Mouse (Mus musculus) thymus, postnatal 25 days (tissue): ENCODE results near the gene Tspan9.

Source experiments
- DNase-seq: peaks from one replicate; pipeline ENCODE4 v3.0.0; 2022

The Tspan9 gene

DNA sequence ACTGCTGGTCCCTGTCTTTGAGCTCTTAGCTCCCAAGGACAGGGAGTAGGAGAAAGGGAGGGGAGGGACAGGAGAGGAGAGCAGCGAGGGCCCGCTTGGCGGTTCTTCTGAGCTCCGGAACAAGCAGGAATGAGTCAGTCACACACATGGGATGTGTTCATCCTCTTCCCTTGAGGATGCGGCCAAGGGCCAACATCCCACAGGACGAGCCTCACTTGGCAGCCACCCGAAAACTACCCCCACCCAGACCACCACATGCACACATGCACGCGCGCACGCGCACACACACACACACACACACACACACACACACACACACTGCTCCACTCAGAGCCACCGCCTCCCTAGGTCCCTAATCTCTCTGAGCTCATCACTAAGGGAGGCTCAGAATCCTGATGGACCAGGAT lies 132.3 kb downstream of the Tspan9 start:
- no peak for DNase-seq

DNA sequence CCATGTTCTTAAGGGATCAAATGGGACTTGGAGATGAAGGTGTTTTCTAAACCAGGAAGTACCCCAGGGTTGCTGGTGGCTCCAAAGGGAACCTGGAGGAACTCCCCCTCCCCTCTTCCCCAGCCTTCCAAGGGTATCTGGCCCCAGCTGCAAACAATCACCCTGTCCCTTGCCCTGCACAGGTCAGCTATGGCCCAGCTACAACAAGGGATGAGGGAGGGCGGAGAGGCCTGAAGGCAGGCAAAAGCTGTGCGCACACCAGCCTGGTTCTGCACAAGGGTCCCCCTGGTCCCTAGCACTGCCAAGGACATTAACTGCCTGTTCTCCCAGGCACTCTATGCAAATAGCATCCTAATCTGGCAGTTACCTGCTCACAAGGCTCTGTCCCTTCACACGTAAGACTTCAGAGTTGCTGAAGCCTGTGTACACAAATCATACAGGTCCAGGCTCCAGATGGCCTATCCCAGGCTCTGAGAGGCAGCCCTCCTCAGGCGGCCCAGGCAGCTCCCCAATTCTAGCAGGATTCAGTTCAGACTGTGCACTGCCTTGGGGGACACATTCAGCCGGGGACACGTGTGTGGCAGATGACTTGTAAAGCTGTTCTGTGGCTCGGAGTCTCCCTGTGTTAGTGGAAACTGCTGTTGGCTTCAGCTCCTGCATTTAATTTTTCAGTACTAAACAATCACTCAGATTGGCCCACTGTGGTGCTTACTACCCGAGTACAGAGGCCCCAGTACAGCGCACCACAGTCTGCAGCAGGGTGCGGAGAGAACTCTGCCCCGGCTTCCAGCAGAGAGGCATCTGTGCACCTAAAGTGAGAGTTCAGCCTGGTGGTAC lies 133.0 kb downstream of the Tspan9 start:
- no peak for DNase-seq

DNA sequence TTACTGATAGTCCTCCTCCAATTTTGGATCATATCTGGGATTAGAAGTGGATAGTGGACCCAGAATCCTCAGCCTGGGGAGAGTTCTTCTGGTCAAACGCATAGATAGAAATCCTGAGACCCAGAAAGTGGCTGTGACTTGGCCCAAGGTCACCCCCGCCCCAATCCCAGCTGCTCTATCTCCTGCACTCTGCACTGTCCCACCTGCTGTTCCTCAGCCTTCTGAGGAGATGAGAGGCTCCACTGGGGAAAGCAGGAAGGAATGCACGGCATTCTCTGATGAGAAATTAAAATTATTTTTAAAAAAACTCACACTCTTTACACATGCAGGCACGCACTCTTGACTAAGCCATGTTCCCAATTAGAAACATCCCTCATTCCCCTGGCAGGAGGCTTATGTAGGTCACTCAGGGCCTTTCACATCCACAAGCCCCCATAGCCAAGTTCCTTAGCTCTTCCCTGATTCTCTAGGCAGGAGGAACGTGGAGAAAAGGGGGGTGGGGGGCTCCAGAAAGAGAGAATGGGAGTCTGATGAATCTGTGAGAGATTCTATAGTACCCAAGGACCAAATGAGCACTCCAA lies 135.3 kb downstream of the Tspan9 start:
- no peak for DNase-seq

DNA sequence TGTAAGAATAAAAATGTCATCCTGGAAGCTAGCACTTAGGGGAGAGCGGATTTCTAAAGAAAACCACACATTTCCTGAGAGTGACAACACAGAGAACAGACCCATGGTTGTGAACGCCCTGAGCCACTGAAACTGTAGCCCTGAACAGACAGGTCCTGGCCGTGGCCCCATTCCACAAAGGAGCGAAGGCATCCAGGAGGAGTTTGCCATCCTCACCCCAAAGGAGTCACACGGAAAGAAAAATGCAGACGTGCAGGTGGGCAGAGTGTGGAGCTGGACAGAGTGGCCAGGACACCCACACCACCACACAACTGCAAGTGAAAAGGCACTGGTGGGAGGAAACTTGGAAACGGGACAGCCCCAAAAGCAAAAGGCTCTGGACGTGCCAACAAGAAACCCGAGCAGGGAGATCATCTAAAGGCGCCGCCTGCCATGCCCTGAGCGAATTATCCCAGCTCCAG lies 136.1 kb downstream of the Tspan9 start:
- DNase-seq, result no peak

DNA sequence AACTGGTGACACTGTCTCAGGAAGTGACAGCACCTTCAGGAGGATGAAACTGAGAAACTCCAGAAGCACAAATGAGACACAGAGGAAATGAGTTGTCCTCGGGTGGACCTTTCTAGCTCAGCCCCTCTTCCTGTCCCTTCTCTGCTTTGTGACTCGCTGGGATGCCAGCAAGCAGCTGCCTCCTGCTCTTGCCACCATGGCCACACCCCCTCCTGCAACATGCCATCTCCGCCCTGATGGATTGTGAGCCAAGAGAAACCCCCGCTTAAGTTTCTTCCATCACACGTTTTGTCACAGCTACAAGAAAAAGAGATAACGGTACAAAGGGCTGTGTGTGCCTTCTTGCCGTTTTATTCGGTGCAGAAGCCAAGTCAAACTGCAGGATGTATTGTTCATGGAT lies 137.2 kb downstream of the Tspan9 start:
- DNase-seq, result peak; percentile 42

DNA sequence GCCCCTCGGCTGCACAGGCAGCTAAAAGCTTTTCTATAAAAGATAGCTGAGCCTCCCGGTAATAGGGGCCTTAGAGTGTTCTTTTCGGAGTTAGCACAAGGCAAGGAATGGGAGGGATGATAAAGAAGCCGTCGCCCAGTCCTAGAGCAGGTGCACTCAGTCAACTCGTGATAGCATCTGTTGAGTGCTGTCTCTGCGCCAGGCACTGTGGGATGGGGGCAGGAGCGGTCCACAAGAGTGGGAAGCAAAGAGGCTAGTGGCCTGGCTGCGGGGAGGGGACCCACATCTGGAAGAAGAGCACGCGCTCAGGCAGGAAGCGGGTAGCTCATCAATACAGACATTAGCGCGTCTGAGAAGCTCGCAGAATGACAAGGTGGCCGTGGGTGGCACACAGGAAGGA lies 138.8 kb downstream of the Tspan9 start:
- no peak for DNase-seq

DNA sequence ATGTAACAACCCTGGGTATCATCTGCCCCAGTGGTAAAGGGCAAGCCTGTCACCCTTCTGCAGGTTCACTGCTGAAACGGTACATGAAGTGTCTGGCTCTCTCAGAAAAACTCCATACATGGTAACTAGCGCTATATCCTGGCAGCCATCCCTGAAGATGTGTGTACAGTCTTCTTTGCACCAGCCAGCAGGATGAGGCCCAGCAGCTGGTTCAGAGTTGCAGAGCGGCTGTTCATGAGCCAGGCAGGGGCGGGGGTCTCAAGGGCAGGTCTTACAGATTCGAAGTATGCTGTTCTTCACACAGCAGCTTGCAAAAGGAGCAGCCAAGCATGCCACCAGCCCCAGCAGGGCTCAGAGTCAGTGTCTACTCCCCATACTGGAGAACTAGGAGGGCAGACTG lies 139.9 kb downstream of the Tspan9 start:
- DNase-seq, result no peak

DNA sequence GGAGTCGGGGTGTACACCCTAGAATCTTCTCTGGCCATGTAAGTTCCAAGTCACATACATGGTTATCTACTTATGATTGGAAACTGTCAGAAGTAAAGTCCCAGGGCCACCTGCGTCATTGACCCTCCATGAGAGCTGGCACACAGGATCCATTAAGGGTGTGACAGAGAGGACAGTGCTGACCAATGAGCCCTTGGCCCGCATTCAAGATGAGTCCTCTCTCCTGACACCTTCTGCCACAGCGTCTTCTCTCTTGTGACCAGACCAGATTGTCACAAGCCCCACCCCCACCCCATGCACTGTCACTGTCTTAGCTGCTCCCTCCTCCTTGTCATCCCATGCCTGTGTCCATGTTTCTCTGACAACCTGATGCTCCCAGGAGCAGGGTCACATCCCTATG lies 140.7 kb downstream of the Tspan9 start:
- no peak for DNase-seq

DNA sequence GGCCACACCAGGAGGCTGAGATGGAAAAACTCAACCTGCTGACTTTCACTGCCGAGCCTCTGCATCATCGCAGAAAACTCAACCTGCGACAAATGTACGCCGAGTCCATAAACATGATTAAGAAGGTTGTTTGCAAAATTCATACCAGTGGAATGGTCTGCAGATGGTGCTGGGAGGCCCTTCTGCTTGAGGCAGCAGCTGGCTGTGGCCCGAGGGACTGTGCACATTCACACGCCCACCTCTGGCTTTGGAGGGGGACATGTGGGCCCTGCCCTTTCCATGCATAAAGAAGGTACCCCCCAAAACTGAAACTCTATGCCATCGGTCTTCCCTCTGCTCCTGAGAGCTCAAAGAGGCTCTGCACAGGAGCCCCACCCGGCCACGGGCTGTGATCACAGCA lies 141.3 kb downstream of the Tspan9 start:
- no peak for DNase-seq

DNA sequence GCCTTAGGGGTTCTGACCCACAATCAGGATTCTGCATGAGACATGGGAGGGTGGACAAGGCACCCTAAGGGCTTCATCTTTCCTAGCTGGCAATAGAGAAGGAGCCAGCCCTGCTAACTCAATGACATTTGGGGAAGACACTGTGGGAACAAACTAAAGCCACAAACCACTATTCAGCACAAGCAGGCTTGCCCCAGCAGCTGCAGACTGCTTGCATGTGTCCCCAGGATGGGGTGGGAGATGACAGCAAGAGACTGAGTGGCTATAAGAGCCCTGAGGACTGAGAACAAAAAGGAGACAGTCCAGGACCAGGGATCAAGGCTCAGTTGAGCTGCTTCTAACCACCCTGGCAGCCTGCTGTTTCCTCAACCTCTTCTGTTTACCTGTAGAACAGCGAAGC lies 141.8 kb downstream of the Tspan9 start:
- no peak for DNase-seq

DNA sequence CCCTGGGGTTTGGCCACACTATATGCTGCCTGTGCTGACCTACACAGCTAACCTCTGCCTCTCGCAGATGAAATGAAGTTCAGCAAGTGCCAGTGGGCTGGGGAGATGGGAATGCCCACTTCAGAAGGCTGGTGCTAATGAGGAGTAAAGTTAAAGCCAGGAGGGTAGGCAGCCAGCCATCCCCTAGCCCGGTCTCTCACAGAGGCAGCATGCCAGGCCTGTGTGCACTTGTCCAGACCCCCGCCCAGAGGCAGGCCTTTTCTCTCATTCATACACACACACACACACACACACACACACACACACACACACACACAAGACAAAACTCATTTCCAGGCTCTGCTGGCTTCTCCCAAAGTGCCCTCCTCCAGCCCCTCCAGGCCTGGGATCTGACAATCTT lies 142.6 kb downstream of the Tspan9 start:
- no peak for DNase-seq

DNA sequence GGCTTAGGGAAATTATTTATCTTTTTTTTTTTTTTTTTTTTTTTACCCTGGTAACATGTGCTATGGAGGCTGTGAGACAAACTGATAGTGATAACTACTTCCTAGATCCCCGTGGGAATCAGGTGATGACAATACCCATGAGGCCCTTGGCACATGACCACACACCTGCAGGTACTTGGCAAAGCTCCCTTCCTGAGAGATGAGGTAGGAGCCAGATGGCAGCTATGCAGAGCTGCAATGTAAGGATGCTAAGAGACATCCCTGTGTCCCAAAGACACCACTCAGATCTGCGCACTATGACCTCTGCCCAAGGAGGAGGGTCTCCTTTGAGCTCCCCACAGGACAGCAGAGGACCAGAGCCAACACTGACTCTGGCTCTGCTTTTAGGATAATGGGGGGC lies 144.3 kb downstream of the Tspan9 start:
- no peak for DNase-seq

DNA sequence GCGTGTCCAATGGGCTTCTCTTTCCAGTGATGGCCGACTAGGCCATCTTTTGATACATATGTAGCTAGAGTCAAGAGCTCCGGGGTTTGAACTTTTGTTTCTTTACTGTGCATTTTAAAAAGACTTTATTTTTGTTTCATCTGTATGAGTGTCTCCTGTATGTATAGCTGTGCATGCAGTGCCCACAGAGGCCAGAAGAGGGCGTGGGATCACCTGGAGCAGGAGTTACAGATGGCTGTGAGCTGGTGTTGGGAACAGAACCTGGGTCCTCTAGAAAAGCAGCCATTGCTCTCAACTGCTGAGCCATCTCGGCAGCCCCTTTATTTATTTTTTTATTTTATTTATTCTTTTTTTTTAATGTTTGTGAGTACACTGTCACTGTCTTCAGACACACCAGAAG lies 146.5 kb downstream of the Tspan9 start:
- no peak for DNase-seq

DNA sequence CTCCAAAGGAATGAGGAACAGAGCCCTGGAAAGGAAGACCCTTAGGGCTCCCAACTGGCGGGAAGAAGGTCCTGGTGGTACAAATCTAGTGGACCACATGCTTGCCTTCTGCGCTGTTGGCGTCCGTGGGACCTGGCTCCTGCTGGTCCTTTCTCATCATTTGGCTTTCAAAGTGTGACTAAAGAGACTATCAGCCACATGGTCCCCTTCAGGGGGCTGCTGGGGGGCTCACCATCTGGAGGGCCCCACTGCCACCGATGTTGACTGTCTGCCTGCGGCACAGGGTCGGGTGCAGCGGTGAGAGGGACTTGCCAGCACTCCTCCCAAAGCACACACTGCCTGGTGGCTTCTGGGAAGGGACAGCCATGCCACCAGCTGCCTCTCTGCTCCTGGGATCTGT lies 150.4 kb downstream of the Tspan9 start:
- no peak for DNase-seq

DNA sequence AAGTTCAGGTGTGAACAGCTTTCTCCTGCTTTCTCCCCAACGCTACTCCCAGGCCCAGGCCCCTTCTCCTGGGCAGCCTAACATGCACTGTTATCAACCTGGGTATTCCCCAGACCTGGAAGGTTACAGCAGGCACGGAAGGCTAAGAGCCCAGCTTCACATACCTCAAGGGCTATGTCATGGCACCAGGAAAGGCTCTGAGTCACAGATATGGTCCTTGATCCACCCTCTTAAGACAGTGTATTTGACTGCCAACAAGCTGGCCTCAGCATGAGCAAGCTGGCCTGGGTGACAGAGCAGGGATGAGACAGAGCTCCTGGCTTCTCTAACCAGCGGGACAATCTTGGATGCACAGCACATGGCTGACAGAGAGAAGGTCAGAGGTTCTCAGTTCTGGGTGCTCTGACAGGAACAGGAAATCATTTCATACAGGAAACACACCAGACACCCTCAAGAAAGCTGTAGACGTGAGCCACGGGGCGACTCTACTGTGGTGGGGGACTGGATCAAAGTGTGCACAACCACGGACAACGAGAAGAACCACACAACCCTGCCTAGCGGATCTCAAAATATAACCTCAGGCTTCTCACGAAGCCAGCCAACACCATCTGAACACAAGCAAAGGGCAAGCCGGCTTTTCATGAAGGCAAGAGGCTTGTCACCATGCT lies 151.8 kb downstream of the Tspan9 start:
- DNase-seq, result peak; percentile 52

DNA sequence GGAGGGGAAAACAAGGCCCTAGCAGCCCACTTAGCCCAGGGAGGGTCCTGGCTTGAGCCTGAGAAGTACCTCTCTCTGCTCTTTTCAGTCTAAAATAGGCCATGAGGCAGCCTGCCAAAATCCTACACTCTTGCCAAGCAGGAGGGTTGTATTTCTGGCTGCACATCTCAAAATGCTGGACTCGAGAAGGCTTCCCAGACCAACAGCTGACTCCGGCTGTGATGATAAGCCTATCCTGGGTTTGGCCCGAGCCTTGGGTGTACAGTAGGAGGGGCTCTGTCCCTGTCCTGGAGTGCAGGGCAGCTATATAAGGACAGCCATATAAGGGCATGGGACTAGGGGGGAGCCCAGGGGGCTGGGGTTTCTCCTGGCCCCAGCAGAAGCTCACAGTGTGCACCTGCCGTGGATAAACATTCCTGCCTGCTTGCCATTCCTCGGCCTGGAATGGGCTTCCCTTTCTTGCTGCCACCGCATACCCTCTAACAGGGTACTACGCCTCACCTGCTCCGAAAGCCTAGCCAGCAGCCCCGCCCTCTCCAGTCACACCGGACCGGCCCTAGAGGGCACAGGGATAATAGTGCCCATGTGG lies 153.7 kb downstream of the Tspan9 start:
- DNase-seq, result no peak

DNA sequence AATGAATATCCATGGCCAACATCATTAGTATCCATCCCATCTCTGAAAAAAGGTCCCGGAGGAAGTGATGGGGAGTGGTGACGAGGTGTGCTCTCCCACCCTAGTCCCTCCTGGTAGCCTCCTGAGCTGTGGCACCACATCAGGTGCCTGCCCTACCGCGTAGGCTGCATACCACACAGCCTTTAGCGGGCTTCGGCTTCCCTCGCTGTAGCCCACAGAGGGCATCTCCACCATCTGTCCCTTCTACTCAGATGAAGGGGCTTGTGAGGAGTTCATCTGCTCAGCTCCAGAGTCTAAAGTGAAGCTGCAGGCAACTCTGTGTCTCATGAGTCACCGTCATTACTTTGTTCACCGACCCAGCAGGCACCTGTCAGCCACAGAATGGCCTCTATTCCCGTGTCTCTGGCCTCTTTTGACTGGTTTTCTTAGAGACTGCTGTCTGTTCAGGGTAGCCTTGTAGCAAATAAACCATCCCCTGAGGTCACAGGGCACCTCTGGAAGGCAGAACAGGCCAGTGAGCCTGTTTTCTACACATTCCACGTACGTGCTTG lies 154.4 kb downstream of the Tspan9 start:
- DNase-seq, result no peak

DNA sequence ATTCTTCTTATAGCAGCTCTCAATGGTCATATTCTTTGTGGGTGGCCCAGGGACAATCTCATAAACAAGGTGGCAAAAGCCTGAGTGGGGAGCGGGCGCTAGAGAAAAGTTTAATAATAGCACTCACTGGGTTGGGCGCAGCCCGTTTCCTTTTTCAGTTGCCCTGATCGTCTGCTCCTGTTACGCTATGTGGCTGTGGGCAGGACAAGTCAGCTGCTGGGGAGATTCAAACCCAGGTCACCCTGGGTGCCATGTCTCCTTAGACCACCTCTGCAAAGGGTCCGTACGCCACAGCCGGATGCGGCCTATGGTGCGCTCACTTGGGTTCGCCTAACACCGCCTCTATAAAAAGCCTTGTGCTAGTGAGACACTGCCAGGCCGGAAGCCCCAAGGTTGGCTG lies 156.0 kb downstream of the Tspan9 start:
- no peak for DNase-seq

DNA sequence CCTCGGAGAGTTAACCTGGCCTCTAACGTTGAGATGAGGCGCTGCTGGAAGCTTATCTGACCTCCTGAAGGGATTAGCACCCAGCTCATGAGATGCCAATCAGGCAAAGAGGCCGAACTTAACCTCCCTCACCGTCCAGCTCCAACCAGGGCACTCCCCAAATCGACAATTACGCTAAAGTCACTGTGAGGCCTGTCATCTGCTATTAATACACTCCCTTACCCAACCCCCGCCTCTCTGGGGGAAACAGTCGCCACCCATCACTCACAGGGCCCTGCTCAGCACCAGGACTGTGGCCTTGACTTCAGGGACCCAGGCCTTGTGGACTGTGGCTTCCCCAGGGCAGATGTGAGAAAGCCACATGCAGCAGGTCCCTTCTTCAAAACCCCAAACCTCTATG lies 157.0 kb downstream of the Tspan9 start:
- DNase-seq, result no peak

DNA sequence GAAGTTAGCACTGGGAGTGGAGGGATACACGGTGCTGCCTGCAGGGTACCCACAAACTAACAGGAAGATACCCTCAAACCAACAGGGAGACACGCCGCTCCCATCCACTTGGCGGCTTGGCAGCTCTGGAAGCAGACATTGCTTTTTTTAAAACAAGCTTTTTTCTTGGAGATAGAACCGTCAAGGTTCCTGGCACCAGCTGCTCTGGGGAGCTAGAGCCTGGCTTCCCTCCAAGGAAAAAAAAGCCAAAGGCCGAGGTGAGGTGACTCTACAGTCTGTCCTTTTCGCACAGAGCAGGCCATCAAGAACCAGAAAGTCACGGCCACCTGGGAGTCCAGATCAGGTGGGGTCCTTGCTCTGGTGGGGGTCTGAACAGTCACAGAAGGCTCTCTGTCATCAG lies 162.2 kb downstream of the Tspan9 start:
- no peak for DNase-seq

DNA sequence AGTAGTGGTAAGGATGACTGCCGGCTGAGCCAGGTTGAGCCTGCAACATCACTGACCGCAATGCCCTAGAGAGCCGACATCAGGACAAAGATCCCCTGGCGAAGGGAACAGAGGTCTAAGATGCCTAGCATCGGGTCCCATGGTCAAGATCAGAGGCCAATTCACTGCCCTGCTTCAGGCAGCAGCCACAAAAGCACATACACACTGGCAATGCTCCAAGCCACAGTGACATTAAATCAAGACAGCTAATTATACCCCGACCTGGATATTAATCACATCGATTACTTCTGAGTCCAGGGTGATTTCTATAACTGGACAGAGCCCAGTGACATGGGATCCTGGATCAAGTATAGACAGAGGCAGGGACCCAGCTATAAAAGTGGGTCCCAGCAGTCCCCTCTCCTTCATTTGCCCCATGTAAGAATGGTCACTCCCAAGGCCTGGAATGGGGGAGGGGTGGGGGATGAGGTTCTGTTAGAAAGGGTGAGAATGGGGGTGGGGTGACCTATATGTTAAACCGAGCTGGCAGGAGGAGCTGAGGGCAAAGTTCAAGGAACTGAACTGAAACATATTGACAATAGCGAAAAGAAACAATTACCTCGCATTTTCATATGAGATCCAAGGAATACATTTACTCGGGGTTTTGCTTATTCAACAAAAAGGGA lies 162.9 kb downstream of the Tspan9 start:
- DNase-seq, result no peak

DNA sequence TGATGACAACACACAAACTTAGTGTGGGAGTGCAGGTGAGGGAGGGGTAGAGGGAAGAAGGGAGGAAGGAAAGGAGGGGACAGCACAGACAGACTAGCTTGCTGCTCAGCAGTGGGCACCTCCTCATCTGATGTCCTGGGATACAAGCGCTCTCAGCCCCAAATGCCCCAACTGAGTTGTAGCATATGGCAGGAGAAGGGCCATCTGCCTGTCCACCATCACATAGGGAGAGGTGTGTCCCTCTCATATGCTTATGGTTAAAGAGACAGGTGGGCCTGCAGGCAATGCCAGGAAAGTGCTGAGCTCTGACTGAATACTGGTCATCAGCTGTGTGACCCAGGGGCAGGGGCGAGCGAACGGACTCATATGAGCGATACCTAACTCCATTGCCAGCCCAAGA lies 163.6 kb downstream of the Tspan9 start:
- no peak for DNase-seq

DNA sequence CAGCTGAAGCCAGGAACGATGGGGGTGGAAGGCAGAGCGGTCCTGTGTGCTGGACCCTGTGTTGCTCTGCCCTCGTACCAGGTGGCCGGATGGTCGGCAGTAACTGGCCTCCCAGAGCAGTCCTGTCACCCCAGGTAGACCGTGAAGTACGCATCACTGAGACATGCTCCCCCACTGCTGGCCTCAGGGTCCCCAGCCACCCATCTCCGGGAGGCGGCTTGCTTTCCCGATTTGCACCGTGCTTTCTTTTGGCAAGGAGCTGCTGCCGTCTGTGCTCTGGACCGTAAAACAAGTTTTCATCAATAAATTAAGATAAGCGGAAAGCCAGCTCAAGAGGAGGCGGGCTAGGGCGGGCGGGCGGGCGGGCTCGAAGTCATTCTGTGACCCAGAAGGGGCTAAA lies 164.5 kb downstream of the Tspan9 start:
- no peak for DNase-seq
